Mouse (Mus musculus): ENCODE measurements at regions not wholly inside any gene's neighbourhood (a gene's known extent, or its start where the extent isn't known, plus 50 kb on each side); places are given as distances from the start of the nearest gene placed in this dataset.

GRCm38 (mm10) chr1:73560594-73560993 is 544.9 kb upstream of the Tnp1 start:
- H3K4me1 ChIP-seq (replicated peaks; ENCODE audit: control insufficient read depth, insufficient read depth, low read length), result no peaks in the 10 kb centered on the region
- 0 out of 2 replicates have a peak, but pooled peaks cover 3% of the 10 kb centered on the region for H3K9me3 ChIP-seq (ENCODE audit: control insufficient read depth, low read length)
- ATAC-seq (replicated peaks; ENCODE audit: low FRiP score, low TSS enrichment, low read depth), result no peak
- H3K4me2 ChIP-seq (ENCODE audit: low read length), result no peak overlapping the region
- H3K36me3 ChIP-seq (ENCODE audit: control insufficient read depth, insufficient read depth, low read length), result no peaks in the 10 kb centered on the region
- H3K27ac ChIP-seq (ENCODE audit: low read depth), result no peak overlapping the region
- no peak overlapping the region for H3K9ac ChIP-seq (ENCODE audit: low read length)
- no peaks in the 10 kb centered on the region for H3K27me3 ChIP-seq (replicated peaks; ENCODE audit: control insufficient read depth, insufficient read depth, low read length)
- H3K4me3 ChIP-seq (ENCODE audit: low read depth, low read length), result no peak overlapping the region
- WGBS, result 91% methylated on average over 1 of the region's 1 CpGs
- no peak for DNase-seq (ENCODE audit: low spot score)

GRCm38 (mm10) chr1:73547877-73548276 is 532.2 kb upstream of the Tnp1 start:
- H3K9me3 ChIP-seq (ENCODE audit: control insufficient read depth, low read length), result no peaks in the 10 kb centered on the region
- H3K36me3 ChIP-seq (ENCODE audit: control insufficient read depth, insufficient read depth, low read length), result no peaks in the 10 kb centered on the region
- ATAC-seq (replicated peaks; ENCODE audit: low FRiP score, low TSS enrichment, low read depth), result no peak
- DNase-seq (ENCODE audit: low spot score), result no peak
- no peak overlapping the region for H3K9ac ChIP-seq (ENCODE audit: low read length)
- H3K4me3 ChIP-seq (ENCODE audit: low read depth, low read length), result no peak overlapping the region
- no peaks in the 10 kb centered on the region for H3K27me3 ChIP-seq (replicated peaks; ENCODE audit: control insufficient read depth, insufficient read depth, low read length)
- no peaks in the 10 kb centered on the region for H3K4me1 ChIP-seq (replicated peaks; ENCODE audit: control insufficient read depth, insufficient read depth, low read length)
- H3K4me2 ChIP-seq (ENCODE audit: low read length), result no peak overlapping the region
- WGBS, result 72% methylated on average over 3 of the region's 3 CpGs
- H3K27ac ChIP-seq (ENCODE audit: low read depth), result no peak overlapping the region

GRCm38 (mm10) chr1:73545401-73545800 is 529.7 kb upstream of the Tnp1 start:
- Histone ChIP-seq H3K27ac (ENCODE audit: low read depth) (no peak overlapping the region), H3K4me1 (replicated peaks; ENCODE audit: control insufficient read depth, insufficient read depth, low read length) (no peaks in the 10 kb centered on the region), H3K4me3 (ENCODE audit: low read depth, low read length) (no peak overlapping the region), H3K4me2 (ENCODE audit: low read length) (no peak overlapping the region), H3K9me3 (ENCODE audit: control insufficient read depth, low read length) (no peaks in the 10 kb centered on the region), H3K36me3 (ENCODE audit: control insufficient read depth, insufficient read depth, low read length) (no peaks in the 10 kb centered on the region), H3K9ac (ENCODE audit: low read length) (no peak overlapping the region), H3K27me3 (replicated peaks; ENCODE audit: control insufficient read depth, insufficient read depth, low read length) (no peaks in the 10 kb centered on the region)
- DNase-seq (ENCODE audit: low spot score) (no peak), ATAC-seq (replicated peaks; ENCODE audit: low FRiP score, low TSS enrichment, low read depth) (no peak)
- WGBS, result 45% methylated on average over 6 of the region's 6 CpGs

GRCm38 (mm10) chr1:73541371-73541770 is 525.7 kb upstream of the Tnp1 start:
- Histone ChIP-seq H3K36me3 (ENCODE audit: control insufficient read depth, insufficient read depth, low read length) (no peaks in the 10 kb centered on the region), H3K4me2 (ENCODE audit: low read length) (no peak overlapping the region), H3K27ac (ENCODE audit: low read depth) (no peak overlapping the region), H3K27me3 (replicated peaks; ENCODE audit: control insufficient read depth, insufficient read depth, low read length) (no peaks in the 10 kb centered on the region), H3K4me1 (replicated peaks; ENCODE audit: control insufficient read depth, insufficient read depth, low read length) (no peaks in the 10 kb centered on the region), H3K4me3 (ENCODE audit: low read depth, low read length) (no peak overlapping the region), H3K9me3 (ENCODE audit: control insufficient read depth, low read length) (no peaks in the 10 kb centered on the region), H3K9ac (ENCODE audit: low read length) (no peak overlapping the region)
- no peak for DNase-seq (ENCODE audit: low spot score)
- WGBS, result 50% methylated on average over 5 of the region's 5 CpGs
- ATAC-seq (replicated peaks; ENCODE audit: low FRiP score, low TSS enrichment, low read depth), result no peak

- no peaks in the 10 kb centered on the region for H3K36me3 ChIP-seq (ENCODE audit: control insufficient read depth, insufficient read depth, low read length)
- H3K27ac ChIP-seq (ENCODE audit: low read depth), result no peak overlapping the region
- no peak overlapping the region for H3K4me3 ChIP-seq (ENCODE audit: low read depth, low read length)
- H3K9me3 ChIP-seq (ENCODE audit: control insufficient read depth, low read length), result no peaks in the 10 kb centered on the region
- no peak overlapping the region for H3K4me2 ChIP-seq (ENCODE audit: low read length)
- H3K4me1 ChIP-seq (replicated peaks; ENCODE audit: control insufficient read depth, insufficient read depth, low read length), result no peaks in the 10 kb centered on the region
- 28% methylated on average over 2 of the region's 2 CpGs for WGBS
- DNase-seq (ENCODE audit: low spot score) (no peak), ATAC-seq (replicated peaks; ENCODE audit: low FRiP score, low TSS enrichment, low read depth) (no peak)
- no peak overlapping the region for H3K9ac ChIP-seq (ENCODE audit: low read length)
- no peaks in the 10 kb centered on the region for H3K27me3 ChIP-seq (replicated peaks; ENCODE audit: control insufficient read depth, insufficient read depth, low read length)
These were observed 522.7 kb upstream of the Tnp1 start for GRCm38 (mm10) chr1:73538420-73538871.

GRCm38 (mm10) chr1:73535726-73536265 is 520.1 kb upstream of the Tnp1 start:
- 87% methylated on average over 4 of the region's 4 CpGs for WGBS
- no peak for DNase-seq (ENCODE audit: low spot score)

GRCm38 (mm10) chr1:73533526-73533925 is 517.8 kb upstream of the Tnp1 start:
- 89% methylated on average over 3 of the region's 3 CpGs for WGBS
- ATAC-seq (replicated peaks; ENCODE audit: low FRiP score, low TSS enrichment, low read depth), result no peak
- DNase-seq (ENCODE audit: low spot score), result no peak

More at GRCm38 (mm10) chr1:73535726-73536265, 520.1 kb upstream of the Tnp1 start:
- no peaks in the 10 kb centered on the region for H3K4me1 ChIP-seq (replicated peaks; ENCODE audit: control insufficient read depth, insufficient read depth, low read length)
- H3K4me3 ChIP-seq (ENCODE audit: low read depth, low read length), result no peak overlapping the region
- H3K27me3 ChIP-seq (replicated peaks; ENCODE audit: control insufficient read depth, insufficient read depth, low read length), result no peaks in the 10 kb centered on the region
- H3K27ac ChIP-seq (ENCODE audit: low read depth), result no peak overlapping the region
- no peaks in the 10 kb centered on the region for H3K36me3 ChIP-seq (ENCODE audit: control insufficient read depth, insufficient read depth, low read length)
- no peaks in the 10 kb centered on the region for H3K9me3 ChIP-seq (ENCODE audit: control insufficient read depth, low read length)
- H3K4me2 ChIP-seq (ENCODE audit: low read length), result no peak overlapping the region
- H3K9ac ChIP-seq (ENCODE audit: low read length), result no peak overlapping the region
- no peak for ATAC-seq (replicated peaks; ENCODE audit: low FRiP score, low TSS enrichment, low read depth)

GRCm38 (mm10) chr1:73532316-73532715 is 516.6 kb upstream of the Tnp1 start:
- no peak overlapping the region for H3K4me2 ChIP-seq (ENCODE audit: low read length)
- no peak overlapping the region for H3K9ac ChIP-seq (ENCODE audit: low read length)
- 86% methylated on average over 4 of the region's 4 CpGs for WGBS
- H3K27ac ChIP-seq (ENCODE audit: low read depth), result no peak overlapping the region
- DNase-seq (ENCODE audit: low spot score), result no peak
- no peak for ATAC-seq (replicated peaks; ENCODE audit: low FRiP score, low TSS enrichment, low read depth)
- H3K4me3 ChIP-seq (ENCODE audit: low read depth, low read length), result no peak overlapping the region
- H3K4me1 ChIP-seq (replicated peaks; ENCODE audit: control insufficient read depth, insufficient read depth, low read length), result no peaks in the 10 kb centered on the region
- no peaks in the 10 kb centered on the region for H3K27me3 ChIP-seq (replicated peaks; ENCODE audit: control insufficient read depth, insufficient read depth, low read length)
- H3K36me3 ChIP-seq (ENCODE audit: control insufficient read depth, insufficient read depth, low read length), result no peaks in the 10 kb centered on the region
- no peaks in the 10 kb centered on the region for H3K9me3 ChIP-seq (ENCODE audit: control insufficient read depth, low read length)

More at GRCm38 (mm10) chr1:73533526-73533925, 517.8 kb upstream of the Tnp1 start:
- Histone ChIP-seq H3K4me2 (ENCODE audit: low read length) (no peak overlapping the region), H3K27ac (ENCODE audit: low read depth) (no peak overlapping the region), H3K4me3 (ENCODE audit: low read depth, low read length) (no peak overlapping the region), H3K9me3 (ENCODE audit: control insufficient read depth, low read length) (no peaks in the 10 kb centered on the region), H3K36me3 (ENCODE audit: control insufficient read depth, insufficient read depth, low read length) (no peaks in the 10 kb centered on the region), H3K27me3 (replicated peaks; ENCODE audit: control insufficient read depth, insufficient read depth, low read length) (no peaks in the 10 kb centered on the region), H3K4me1 (replicated peaks; ENCODE audit: control insufficient read depth, insufficient read depth, low read length) (no peaks in the 10 kb centered on the region), H3K9ac (ENCODE audit: low read length) (no peak overlapping the region)

- ATAC-seq (replicated peaks; ENCODE audit: low FRiP score, low TSS enrichment, low read depth), result no peak
- Histone ChIP-seq H3K4me2 (ENCODE audit: low read length) (no peak overlapping the region), H3K27me3 (replicated peaks; ENCODE audit: control insufficient read depth, insufficient read depth, low read length) (no peaks in the 10 kb centered on the region), H3K4me3 (ENCODE audit: low read depth, low read length) (no peak overlapping the region), H3K9me3 (ENCODE audit: control insufficient read depth, low read length) (no peaks in the 10 kb centered on the region), H3K27ac (ENCODE audit: low read depth) (no peak overlapping the region), H3K9ac (ENCODE audit: low read length) (no peak overlapping the region), H3K4me1 (replicated peaks; ENCODE audit: control insufficient read depth, insufficient read depth, low read length) (no peaks in the 10 kb centered on the region), H3K36me3 (ENCODE audit: control insufficient read depth, insufficient read depth, low read length) (no peaks in the 10 kb centered on the region)
- WGBS, result 28% methylated on average over 3 of the region's 3 CpGs
- DNase-seq (ENCODE audit: low spot score), result no peak
These were observed 516.1 kb upstream of the Tnp1 start for GRCm38 (mm10) chr1:73531831-73532230.

All from intestine, embryonic 14.5 days (tissue).